Mouse (Mus musculus): Measurements from ENCODE around the gene Gm5624.
"Not testable (repeated sequence)": the region's sequence is repeated elsewhere in the genome, so short reads cannot be mapped to it uniquely, and the experiment has no call there.

The Gm5624 gene

DNA sequence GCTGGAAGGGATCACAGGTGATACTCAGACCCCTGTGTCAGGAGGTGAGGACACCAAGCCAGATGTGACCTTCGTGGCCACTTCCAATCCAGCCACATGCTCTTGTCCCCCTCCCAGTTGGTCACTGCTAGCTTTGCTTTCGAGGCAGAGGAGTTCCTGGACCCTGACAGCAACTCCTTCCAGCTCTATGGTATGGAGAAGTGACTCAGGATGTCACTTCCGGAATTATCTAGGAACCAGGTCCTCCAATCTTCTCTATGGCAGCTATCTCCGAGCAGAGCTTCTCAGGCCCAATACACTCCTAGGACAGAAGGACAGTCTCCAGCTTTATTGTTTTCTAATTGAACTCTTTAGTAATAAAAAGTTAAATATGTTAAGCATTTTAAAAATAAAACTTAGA is at the start of gene Gm5624:
Gm5624 (minus strand) TSS at position 202 of the 400 bp plus-strand sequence.
- not testable (repeated sequence) for DNase-seq

DNA sequence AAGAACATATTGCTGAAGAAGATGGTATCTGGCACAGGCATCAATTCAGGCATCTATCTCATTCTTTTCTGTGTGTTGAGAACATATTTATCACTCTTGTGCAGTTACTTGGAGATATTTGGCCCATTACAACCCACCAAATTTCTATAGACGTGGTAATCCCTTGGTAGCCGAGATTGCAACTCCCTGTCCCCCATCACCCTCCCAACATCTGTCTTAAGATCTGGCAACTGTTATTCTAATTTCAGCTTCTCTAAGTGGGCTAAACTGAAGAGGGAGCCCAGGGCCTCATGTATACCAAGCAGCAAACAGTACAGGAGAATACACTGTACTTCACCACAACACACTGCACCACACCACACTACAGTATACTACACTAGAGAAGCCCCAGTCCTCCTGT is 36.0 kb downstream of the Gm5624 start:
- not testable (repeated sequence) for DNase-seq

DNA sequence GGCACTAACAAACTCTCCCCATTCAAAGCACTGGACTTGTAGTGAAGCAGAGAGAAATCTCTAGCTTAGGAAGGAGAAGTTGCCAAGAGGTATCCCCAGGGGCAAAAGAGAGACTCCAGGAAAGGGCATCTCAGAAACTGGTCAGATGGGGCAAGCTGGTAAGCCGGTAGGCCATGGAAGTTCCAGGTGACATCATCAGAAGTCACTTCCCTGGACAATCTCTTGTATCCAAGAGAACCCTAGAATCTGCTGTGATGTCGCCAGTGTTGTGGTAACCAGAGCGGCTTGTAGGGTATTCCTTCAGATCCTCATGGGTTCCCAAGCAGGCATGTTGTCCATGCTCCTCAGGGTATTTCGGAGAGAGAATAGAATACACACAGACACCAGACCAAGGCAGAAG is 44.9 kb downstream of the Gm5624 start, which contains the start of gene Gm8247:
Gm8247 (plus strand) TSS at position 301 of the 400 bp plus-strand sequence.
- DNase-seq: not testable (repeated sequence)

DNA sequence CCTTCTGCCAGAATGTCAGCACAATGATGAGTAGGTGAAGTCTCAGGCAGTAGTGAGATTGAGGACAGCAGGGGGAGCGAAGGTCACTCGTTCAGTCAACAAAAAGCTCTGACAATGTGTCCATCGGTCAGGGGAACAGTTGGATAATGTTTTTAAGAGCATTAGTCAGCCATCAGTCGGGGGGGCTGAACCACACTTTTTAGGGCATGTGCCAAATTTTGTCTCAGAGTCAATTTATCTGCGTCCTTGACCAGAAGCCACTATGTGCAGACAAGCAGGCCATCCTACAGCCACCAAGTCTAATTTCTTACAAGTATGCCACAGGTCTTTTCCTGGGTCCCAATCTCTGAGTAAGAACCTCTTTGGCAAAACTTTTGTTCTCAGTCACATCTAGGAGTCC is 79.8 kb downstream of the Gm5624 start:
- not testable (repeated sequence) for DNase-seq

DNA sequence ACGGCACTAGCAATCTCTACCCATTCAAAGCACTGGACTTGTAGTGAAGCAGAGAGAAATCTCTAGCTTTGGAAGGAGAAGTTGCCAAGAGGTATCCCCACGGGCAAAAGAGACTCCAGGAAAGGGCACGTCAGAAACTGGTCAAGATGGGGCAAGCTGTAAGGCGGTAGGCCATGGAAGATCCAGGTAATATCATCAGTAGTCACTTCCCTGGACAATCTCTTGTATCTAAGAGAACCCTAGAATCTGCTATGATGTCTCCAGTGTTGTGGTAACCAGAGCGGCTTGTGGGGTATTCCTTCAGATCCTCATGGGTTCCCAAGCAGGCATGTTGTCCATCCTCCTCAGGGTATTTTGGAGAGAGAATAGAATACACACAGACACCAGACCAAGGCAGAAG is 109.8 kb downstream of the Gm5624 start, which contains the start of gene Gm17093:
Gm17093 (plus strand) TSS at position 301 of the 400 bp plus-strand sequence.
- DNase-seq: not testable (repeated sequence)
